Mouse (Mus musculus) testis, postnatal 10 days (tissue): ENCODE measurements around the gene Senp7.
"Not testable (repeated sequence)": the region's sequence is repeated elsewhere in the genome, so short reads cannot be mapped to it uniquely, and the experiment has no call there.

Experiments
- DNase-seq: peaks from one replicate; pipeline ENCODE4 v3.0.0; 2021; ENCODE audit warnings: low spot score

Gene Senp7

GRCm38 (mm10) chr16:56066113-56066512 lies 18.0 kb downstream of the Senp7 start:
- no peak for DNase-seq

- DNase-seq = no peak
Measured at GRCm38 (mm10) chr16:56068523-56069070, 20.5 kb downstream of the Senp7 start.

- no peak for DNase-seq
Measured at GRCm38 (mm10) chr16:56071317-56072232, 23.4 kb downstream of the Senp7 start.

GRCm38 (mm10) chr16:56072533-56072932 lies 24.4 kb downstream of the Senp7 start:
- DNase-seq = no peak

GRCm38 (mm10) chr16:56073150-56073549 lies 25.0 kb downstream of the Senp7 start:
- DNase-seq = not testable (repeated sequence)

GRCm38 (mm10) chr16:56074122-56074521 lies 26.0 kb downstream of the Senp7 start:
- DNase-seq = no peak

- no peak for DNase-seq
Measured at GRCm38 (mm10) chr16:56074565-56074964, 26.4 kb downstream of the Senp7 start.

GRCm38 (mm10) chr16:56075222-56076111 lies 27.3 kb downstream of the Senp7 start:
- peak; percentile 87 for DNase-seq

GRCm38 (mm10) chr16:56076121-56076869 lies 28.2 kb downstream of the Senp7 start:
- DNase-seq = no peak

- DNase-seq = no peak
Measured at GRCm38 (mm10) chr16:56079419-56079818, 31.3 kb downstream of the Senp7 start.

- no peak for DNase-seq
Measured at GRCm38 (mm10) chr16:56081691-56082090, 33.6 kb downstream of the Senp7 start.

GRCm38 (mm10) chr16:56086336-56086735 lies 38.2 kb downstream of the Senp7 start:
- no peak for DNase-seq

GRCm38 (mm10) chr16:56090385-56090784 lies 42.2 kb downstream of the Senp7 start:
- DNase-seq = no peak

GRCm38 (mm10) chr16:56096401-56097018 lies 48.4 kb downstream of the Senp7 start:
- not testable (repeated sequence) for DNase-seq

- no peak for DNase-seq
Measured at GRCm38 (mm10) chr16:56115706-56116105, 67.6 kb downstream of the Senp7 start.

- no peak for DNase-seq
Measured at GRCm38 (mm10) chr16:56116155-56116554, 68.0 kb downstream of the Senp7 start.

- no peak for DNase-seq
Measured at GRCm38 (mm10) chr16:56117327-56118180, 69.4 kb downstream of the Senp7 start.

- DNase-seq = no peak
Measured at GRCm38 (mm10) chr16:56122517-56122916, 74.4 kb downstream of the Senp7 start.

GRCm38 (mm10) chr16:56124045-56124444 lies 75.9 kb downstream of the Senp7 start:
- no peak for DNase-seq

- no peak for DNase-seq
Measured at GRCm38 (mm10) chr16:56131666-56132065, 83.5 kb downstream of the Senp7 start.
